Mouse (Mus musculus) olfactory bulb, adult 2 months (tissue): ENCODE results near the gene Gadd45g.

ENCODE experiments used
- CTCF ChIP-seq: fragments of 200-500 bp; IDR thresholded peaks from 2 replicates; pipeline ENCODE4 v1.5.1; 2012; ENCODE audit warnings: low read depth, mild to moderate bottlenecking, low read length, moderate library complexity; ENCODE audit not compliant: insufficient read depth
- POLR2A ChIP-seq: fragments of 200-500 bp; IDR thresholded peaks from 2 replicates; pipeline ENCODE4 v1.6.1; 2012; ENCODE audit warnings: mild to moderate bottlenecking, low read depth, low read length, moderate library complexity; ENCODE audit not compliant: insufficient read depth

DNA sequence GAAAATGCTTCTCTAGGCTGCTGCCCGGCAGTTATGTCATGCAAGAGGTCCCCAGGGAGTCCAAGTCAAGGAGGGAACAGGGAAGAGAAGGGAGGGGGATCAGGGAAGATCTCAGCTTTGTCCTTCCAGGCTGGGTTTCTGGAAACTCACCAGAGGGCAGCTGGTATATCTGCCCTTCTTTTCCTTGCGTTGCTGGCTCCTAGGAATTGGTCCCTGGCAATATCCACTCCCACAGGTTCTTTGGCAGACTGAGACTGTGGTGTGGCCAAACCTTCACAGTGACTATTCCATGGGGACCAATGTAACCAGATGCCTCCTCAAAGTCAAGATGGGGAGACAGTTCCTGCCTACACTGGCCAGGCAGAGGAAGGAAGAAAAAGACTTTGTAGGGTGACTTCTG lies 41.9 kb downstream of the Gadd45g start:
- TF ChIP-seq POLR2A (no peak), CTCF (no peak)
